Mouse (Mus musculus) small intestine, adult 2 months (tissue): ENCODE data around the gene Tpm3.

Source experiments
- CTCF ChIP-seq: fragments of 200-500 bp; IDR thresholded peaks from 2 replicates; pipeline ENCODE4 v1.5.1; 2012; ENCODE audit warnings: low read depth, mild to moderate bottlenecking, control low read depth, inconsistent platforms, low read length, moderate library complexity, mixed read lengths; ENCODE audit not compliant: insufficient replicate concordance, insufficient read length; ENCODE audit errors: extremely low read depth
- POLR2A ChIP-seq: fragments of 200-500 bp; IDR thresholded peaks from 2 replicates; pipeline ENCODE4 v1.6.1; 2012; ENCODE audit warnings: low read depth, mild to moderate bottlenecking, control low read depth, inconsistent platforms, low read length, moderate library complexity

DNA sequence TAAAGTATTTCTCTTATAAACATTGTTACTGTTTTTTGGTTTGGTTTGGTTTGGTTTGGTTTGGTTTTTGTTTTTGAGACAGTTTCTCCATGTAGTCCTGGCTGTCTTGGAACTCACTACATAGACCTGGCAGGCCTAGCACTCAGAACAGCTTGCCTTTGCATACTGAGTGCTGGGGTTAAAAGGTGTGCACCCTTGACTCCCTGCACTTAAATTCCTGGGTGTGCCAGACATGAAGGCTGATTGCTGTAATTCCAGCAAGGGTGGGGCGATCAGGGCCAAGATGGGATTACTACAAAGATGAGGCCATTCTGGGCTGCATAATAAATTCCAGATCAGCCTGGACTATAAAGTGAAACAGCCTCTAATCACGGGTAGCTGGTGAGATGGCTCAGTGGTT, 29.8 kb downstream of the Tpm3 start:
- TF ChIP-seq CTCF (no peak), POLR2A (no peak)
